Mouse (Mus musculus): ENCODE data around the gene Zmat3.
A peak's percentile ranks its signal among the peaks of the same experiment; 100 is the strongest.

Zmat3 gene

DNA sequence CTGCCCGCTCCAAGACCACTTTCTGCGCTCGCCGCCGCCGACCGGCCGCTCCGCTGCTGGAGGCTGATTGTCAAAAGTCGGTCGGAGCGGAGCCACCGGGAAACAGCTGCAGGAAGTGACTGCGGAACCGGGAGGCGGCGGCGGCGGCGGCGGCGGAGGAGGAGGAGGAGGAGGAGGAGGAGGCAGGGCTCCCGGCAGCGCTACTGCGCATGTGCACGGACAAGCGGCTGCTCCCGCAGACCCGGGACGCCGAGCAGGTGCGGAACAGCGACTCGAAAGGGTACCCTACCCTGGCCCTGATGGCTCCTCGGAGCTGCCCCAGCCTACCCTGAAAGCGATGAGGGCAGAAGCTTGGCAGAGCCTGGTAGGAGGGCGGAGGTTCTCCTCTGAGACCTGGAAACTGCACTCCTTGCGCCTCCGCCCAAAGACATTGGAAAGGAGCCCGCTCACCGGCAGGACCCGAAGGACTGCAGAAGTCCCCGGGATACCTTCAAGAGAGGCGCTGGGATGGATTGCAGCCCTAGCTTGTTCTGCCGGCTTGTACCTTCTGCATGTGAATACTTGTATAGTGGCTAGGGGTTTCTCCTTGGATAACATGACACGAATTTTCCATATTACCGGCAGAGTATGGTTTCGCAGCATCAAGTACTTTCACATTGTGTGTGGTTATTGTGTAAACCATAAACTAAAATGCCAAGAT lies at the start of gene Zmat3:
Zmat3 (minus strand) TSS at position 469 of the 700 bp plus-strand sequence.
- DNase-seq, result peak; percentile 90

GRCm38 (mm10) chr3:32414381-32414780 lies 48.6 kb upstream of the Zmat3 start:
- DNase-seq, result no peak

GRCm38 (mm10) chr3:32412502-32413044 lies 46.8 kb upstream of the Zmat3 start:
- DNase-seq, result no peak

- no peak for DNase-seq
Observed at GRCm38 (mm10) chr3:32408811-32409273, 43.0 kb upstream of the Zmat3 start.

DNA sequence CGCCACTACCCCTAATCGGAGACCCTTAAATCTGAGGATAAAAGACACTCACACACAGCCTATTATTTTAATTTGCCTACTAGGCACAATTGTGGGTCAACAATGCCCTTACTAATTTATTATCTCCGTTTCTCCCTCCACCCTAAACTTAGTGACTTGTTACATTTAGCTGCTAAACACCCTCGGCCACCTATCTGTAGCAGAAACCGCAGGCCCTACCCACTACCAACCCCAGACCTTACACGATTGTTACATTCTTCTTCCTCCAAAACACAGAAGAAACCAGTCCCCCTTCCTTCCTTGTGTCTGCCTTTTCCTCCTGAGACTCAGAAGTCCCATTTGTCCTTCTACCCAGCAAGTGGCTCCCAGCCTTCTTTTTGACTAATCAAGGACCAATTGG lies 41.0 kb upstream of the Zmat3 start:
- DNase-seq, result no peak

DNA sequence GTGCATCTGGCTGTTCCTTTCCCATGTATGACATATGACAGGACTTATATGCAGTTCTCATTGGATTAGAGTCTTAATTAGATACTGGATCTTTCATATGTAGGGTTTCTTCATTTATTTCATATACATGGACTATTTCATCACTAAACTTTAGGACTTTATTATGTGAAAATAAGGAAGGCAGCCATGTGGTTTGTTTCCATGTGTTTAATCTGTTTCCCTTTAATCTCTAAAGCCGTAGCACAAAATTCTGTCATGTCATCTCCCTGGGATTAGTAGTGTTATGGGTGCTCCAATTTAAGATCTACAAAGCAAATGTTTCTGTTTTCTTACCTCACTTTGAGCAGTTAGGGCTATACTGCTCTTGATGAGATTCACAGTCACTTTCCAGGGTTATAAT lies 39.9 kb upstream of the Zmat3 start:
- DNase-seq, result no peak

DNA sequence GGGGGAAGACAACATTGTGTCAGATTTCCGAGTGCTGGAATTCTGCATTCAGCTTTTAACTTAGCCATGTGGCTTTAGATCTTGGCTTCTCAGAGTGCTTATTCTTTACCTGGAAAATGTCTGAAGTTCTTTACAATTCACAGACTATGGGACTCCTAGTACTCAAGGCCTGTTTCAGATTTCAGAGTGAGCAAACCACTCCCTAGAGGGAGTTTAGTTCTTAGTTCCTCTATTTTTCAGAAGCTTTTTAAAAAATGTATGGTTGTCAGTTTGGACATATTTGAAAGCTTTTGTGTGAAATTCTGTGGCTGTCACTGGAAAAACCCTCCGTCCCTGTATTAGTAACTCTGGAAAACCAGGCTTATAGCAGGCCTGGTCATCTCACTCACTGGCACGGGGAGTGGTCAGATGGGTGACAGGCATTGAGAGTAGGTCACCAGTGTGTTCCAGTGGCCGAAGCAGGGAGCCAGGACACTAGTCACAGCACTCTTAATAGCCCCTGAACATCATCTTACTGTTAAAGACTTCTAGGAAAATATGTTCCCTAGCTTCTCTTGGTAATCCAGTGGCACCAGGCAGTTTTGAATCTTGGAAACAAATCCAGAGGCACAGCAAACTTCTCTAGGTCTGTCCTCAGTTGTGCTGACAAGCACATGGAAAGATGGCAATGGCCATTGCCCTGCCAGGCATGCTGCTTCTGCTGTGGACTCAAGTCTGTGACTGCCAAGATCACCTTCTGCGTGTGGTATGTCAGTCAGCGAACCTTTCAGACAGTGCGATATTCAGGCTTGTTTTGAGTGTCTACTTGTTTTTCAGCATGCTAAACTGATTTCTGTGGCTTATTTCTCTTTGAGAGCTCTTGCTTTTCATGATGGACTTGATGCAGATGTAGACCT lies 37.4 kb upstream of the Zmat3 start:
- no peak for DNase-seq

DNA sequence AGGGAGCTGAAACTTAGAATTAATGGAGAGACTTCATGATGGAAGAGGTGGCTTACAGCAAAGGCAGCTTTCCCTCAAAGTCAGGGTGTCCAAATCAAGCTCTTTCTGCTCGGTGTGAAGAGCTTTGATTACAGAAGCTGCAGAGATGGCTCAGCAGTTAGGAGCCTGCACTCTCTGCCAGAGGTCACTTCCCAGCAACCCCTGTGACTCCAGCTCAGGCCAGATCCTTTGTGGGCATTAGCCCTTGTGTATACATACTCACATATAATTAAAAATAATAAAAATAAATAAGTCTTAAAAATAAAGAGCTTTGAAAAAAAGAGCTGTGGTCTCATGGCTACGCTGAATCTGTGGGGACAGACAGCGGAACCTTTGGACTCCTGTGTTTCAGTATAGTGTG lies 35.8 kb upstream of the Zmat3 start:
- DNase-seq, result no peak

DNA sequence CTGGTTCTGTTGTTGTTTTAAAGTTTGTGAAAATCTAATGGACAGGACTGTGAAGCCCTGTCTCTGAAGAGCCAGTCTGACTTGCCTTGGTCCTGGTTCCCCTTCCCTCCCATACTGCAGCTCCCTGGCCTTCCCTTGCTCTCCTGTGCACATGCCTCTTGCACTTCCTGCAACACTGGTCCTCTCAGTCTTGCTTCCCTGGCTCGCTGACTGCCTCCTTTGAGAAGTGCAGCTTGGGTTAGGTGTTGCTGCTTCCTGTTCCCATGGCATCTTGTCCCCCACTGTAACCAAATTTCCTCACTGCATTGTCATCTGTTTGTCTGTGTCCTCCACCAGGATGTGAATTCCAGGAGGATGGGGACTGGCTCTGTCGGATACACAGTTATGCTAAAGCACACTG lies 34.1 kb upstream of the Zmat3 start:
- no peak for DNase-seq

DNA sequence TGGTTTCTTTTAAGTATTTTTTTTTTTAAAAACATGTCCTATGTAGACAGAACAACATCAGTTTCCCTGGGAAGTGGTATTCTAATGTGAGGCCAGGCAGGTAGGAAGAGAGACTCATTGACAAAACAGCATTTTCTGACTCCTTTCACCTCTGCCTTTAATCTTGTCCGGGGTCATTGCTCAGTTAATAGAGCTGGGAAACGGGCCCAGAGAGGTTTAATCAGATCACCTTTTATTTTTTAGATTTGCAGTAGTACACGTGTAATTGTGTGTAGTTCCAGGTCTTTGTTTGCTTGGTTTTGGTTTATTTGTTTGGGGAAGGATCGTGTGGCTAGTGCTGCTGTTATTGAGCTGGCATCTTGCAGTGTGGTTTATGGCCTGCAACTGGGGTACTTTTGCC lies 33.6 kb upstream of the Zmat3 start:
- no peak for DNase-seq

- no peak for DNase-seq
Observed at GRCm38 (mm10) chr3:32398623-32399022, 32.8 kb upstream of the Zmat3 start.

DNA sequence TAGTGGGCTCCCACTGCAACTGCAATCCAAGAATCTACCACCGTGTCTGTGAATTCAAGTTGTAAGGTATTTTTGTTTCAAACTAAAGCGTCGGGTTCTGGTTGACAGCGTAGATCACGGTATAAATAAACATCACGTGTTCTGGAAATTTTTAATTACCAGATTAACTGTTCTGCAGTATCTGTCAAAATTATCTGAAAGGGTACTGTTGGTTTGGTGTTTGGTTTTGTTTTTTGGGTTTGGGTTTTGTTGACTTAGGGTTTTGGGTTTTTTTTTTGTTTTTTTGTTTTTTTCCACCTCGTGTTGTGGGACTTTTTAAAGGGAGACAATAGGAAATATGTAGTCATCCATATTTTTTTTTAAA lies 32.3 kb upstream of the Zmat3 start:
- no peak for DNase-seq

DNA sequence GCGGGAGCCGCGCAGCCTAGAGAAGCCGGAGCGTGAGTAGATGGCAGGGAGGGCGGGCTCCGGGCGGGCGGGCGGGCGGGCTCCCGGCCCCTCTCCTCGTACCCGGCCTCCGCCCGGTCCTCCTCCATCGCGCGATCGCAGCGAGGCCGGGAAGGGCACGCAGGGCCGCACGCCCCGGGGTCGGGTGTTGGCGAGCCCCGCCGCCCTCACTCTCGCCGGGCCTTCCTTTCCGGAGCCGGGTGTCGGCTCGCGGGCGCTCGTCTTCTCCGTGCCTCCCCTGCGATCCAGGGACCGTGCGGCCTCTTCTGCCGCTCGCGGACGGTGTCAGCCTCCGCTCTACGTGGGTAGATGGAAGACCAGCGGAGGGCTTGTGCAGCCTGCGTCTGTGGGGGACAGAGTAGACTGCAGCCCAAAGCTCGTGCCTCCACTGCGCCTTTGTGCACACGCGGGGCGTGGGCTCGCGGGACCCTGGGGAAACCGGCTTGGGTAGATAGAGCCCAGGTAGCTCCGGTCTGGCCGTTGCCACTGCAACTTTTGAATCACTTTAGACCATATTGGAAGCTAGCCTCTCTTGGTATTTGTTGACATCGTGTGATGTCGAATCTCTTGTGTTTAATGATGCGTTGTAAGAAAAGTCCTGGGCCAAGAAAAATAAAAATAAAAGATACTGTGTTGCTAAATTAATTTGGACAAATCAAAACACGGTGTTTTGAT lies 31.8 kb upstream of the Zmat3 start, which contains the start of gene Pik3ca:
Pik3ca (plus strand) TSS at position 211 of the 714 bp plus-strand sequence.
- DNase-seq, result peak; percentile 69

DNA sequence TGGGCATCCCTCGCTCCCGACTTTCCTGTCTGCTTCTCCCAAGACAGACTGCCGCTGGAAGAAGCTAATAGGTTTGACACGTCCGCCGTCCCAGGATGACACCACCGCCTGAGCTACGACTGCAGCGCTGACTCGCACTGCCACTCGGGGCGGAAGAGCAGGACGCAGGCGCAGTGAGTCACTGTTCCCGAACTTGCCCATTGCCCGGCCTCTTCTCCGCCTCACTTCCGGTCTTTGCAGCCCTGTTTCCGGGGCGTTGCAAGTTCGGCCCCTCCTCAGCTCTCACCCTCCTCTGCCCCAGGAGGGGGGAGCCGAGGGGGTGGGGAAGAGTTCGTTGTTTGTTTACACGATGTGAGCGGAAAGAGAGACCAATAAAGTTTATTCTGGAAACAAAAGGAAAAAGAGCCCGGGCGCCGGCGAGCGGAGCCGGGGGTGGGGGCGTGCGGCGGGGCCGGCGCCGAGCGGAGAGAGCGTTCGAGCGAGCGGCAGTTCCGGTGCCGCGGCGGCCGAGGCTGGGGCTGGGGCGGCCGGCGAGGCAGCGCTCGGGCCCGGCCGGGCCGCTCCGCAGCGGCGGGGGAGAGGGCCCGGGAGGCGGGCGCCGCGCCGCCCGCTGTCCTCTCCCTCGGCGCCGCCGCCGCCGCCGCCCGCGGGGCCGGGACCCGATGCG lies 31.1 kb upstream of the Zmat3 start:
- peak; percentile 99 for DNase-seq

DNA sequence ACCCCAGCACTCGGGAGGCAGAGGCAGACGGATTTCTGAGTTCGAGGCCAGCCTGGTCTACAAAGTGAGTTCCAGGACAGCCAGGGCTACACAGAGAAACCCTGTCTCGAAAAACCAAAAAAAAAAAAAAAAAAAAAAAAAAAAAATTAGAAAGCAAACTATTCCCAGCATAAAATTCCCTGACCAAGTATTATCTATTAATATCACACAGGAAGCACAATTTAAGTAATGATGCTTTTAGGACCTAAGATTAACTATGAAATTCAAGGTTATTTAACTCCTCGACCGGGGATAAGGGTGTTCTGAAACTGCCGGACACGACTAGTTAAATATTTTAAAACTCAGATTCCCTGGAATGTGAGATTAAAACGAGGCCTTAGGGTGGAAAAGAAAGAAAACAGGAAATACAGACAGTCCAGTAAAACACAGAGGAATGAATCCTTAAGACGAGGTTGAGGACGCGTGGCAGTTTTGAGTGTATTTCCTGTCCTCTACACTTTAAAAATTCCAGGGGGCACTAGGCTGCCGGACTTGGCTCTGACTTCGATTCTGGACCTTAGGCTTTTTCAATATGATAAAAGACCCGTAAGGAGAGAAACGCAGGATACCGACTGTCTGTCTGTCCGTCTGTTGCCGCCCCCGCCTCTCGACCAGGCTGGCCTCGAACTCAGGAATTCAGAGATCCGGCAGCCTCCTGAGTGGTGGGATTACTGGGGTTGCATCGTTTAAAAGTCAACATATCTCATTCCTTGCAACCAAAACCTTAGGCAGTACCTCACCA lies 30.1 kb upstream of the Zmat3 start:
- peak; percentile 71 for DNase-seq

DNA sequence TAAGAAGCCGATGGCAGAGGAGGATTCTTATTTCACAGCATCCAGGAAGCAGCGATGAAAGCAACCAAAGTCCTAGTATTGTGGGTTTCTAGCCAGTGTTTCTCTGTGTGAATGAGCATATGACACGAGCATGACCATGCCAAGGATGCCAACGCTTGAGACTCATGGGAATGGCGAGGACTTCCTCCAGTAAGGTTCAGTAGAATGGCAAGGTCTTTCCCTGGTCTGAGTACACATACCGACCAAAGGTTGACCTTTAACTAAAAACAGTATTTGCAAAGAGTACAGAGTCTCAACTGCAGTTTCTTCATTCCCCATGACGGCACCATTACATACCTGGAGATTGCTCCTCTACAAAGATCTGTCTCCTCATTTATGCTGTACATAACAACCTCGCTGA lies 28.2 kb upstream of the Zmat3 start:
- DNase-seq, result no peak

GRCm38 (mm10) chr3:32392841-32393240 lies 27.0 kb upstream of the Zmat3 start:
- no peak for DNase-seq

GRCm38 (mm10) chr3:32381556-32381955 lies 15.7 kb upstream of the Zmat3 start:
- DNase-seq, result no peak

- no peak for DNase-seq
Observed at GRCm38 (mm10) chr3:32379891-32380290, 14.1 kb upstream of the Zmat3 start.

- no peak for DNase-seq
Observed at GRCm38 (mm10) chr3:32373236-32373635, 7.4 kb upstream of the Zmat3 start.

DNA sequence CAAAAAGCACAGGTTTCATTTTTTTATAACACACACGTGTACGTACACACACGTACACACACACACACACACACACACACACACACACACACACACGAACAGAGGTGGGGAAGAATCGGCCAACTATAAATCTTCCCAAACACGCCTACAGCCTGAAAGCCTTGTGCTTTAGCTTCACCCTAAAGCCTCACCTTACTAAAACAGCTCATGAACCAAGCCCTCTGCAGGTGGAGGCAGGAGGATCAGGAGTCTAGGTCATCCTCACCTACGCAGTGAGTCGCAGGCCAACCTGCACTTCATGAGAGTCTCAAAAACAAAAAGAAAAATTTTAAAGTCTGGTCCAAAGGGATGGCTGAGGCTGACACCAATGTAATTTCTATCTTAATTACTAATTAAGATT lies 6.7 kb upstream of the Zmat3 start:
- DNase-seq, result no peak

DNA sequence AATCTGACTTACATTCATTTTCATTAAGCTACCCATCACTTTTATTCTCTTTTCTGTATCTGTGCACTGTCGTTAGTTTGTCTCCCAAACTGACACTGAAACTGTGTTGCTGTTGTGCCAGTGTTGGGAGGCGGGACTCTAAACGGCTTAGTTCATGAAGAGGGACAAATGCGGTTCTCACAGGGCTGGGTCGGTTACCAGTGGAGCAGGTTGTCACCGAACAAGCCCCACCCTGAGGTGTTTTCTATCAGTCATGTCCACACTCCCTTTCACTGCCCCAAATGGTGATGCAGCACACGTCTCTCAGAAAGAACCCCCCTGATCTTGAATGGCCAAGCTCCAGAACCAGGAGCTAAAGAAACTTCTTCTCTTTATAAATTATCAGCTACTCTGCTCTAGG lies 6.1 kb upstream of the Zmat3 start:
- DNase-seq, result no peak

Data from cerebellum, adult 9-11 months (tissue).